In the genomic region with DNA sequence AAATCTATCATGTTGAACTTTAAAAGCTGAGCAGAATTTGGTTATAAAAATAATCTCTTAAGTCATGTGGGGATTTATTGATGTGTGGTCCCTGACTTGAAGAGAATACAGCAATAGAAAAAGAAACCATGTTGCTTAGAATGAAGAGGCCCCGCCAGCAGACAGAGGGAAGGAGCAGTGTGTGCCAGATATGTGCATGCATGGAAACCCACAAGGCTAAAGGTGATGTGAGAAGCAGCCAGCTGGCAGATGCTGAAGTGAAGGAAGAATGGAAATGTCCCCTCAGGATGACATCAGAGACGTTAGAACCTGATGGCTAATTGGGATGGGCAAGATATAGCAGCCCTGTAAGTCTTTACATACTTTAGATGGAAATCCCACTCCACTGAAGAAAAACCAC, we compare ENCODE assay signal across 26 mouse cellular contexts.
DNase-seq lines count a peak whose midpoint lies in the region; ATAC-seq and TF ChIP-seq lines count a peak whose summit lies in the region.
"Had no signal": no experiment of that assay in that cellular context is flagged by ENCODE, and none has a peak within 500 bp of the region (broad histone marks: within the 10 kb centered on the region; RNA-seq: fewer than 3 reads in every experiment).

No protein-coding gene starts in this region.

- no peaks in the 10 kb centered on the region for H3K36me3 ChIP-seq in forebrain, embryonic 15.5 days
- no peaks in the 10 kb centered on the region for H3K36me3 ChIP-seq in forebrain, embryonic 12.5 days (replicated peaks)
- no peaks in the 10 kb centered on the region for H3K36me3 ChIP-seq in limb, embryonic 14.5 days (ENCODE audit: control insufficient read depth, insufficient read depth, low read length)
- H3K36me3 ChIP-seq in limb, embryonic 10.5 days: no peaks in the 10 kb centered on the region
- H3K36me3 ChIP-seq: heart, embryonic 12.5 days; hindbrain, embryonic 15.5 days; intestine, embryonic 15.5 days; limb, embryonic 15.5 days; neural tube, embryonic 12.5 days had no signal

- 45% methylated on average over 2 of the region's 2 CpGs for WGBS in forebrain, embryonic 15.5 days
- WGBS in forebrain, embryonic 12.5 days: 89% methylated on average over 2 of the region's 2 CpGs
- 78% methylated on average over 2 of the region's 2 CpGs for WGBS in limb, embryonic 14.5 days
- 89% methylated on average over 2 of the region's 2 CpGs for WGBS in limb, embryonic 10.5 days

- peaks cover 13% of the 10 kb centered on the region for H3K4me1 ChIP-seq in forebrain, embryonic 15.5 days
- H3K4me1 ChIP-seq in forebrain, embryonic 12.5 days: no peaks in the 10 kb centered on the region
- H3K4me1 ChIP-seq in limb, embryonic 14.5 days (ENCODE audit: control insufficient read depth, insufficient read depth, low read length): no peaks in the 10 kb centered on the region
- no peaks in the 10 kb centered on the region for H3K4me1 ChIP-seq in limb, embryonic 10.5 days
- H3K4me1 ChIP-seq: heart, embryonic 12.5 days; intestine, embryonic 15.5 days; limb, embryonic 15.5 days; neural tube, embryonic 12.5 days had no signal

- H3K9ac ChIP-seq in forebrain, embryonic 15.5 days (replicated peaks): no peak overlapping the region
- H3K9ac ChIP-seq in forebrain, embryonic 12.5 days: no peak overlapping the region
- H3K9ac ChIP-seq in limb, embryonic 14.5 days (ENCODE audit: low read depth, low read length, severe bottlenecking): no peak overlapping the region
- H3K9ac ChIP-seq: heart, embryonic 12.5 days; hindbrain, embryonic 15.5 days; intestine, embryonic 15.5 days; limb, embryonic 15.5 days; liver, embryonic 14.5 days; neural tube, embryonic 12.5 days had no signal

- DNase-seq in cerebellum, postnatal 10 days: peak; percentile 34 to 59
- no peak for DNase-seq in cerebellum, postnatal 4 days (ENCODE audit: low spot score in 2 of 2)
- peak; percentile 19 for DNase-seq in limb, embryonic 14.5 days (ENCODE audit: low spot score)
- no peak for DNase-seq in limb, embryonic 10.5 days (ENCODE audit: low spot score)
- no peak for DNase-seq in kidney, postnatal 25 days
- DNase-seq: cerebellum, adult 11 months; cerebellum, adult 9-11 months; heart, adult 2 months; heart, postnatal 4 days; kidney, adult 2 months; lung, adult 2 months; spleen, adult 18-20 months; thymus, postnatal 14 days had no signal

- peak; percentile 38; the same call in 1 of the 2 replicates for ATAC-seq in forebrain, embryonic 15.5 days (replicated peaks)
- no peak for ATAC-seq in forebrain, embryonic 12.5 days (ENCODE audit: low FRiP score)
- ATAC-seq in limb, embryonic 14.5 days (ENCODE audit: low FRiP score, low read depth): 0 out of 2 replicates have a peak, but pooled peaks have one; percentile 41
- ATAC-seq: intestine, embryonic 15.5 days; midbrain, embryonic 16.5 days had no signal

- no peak overlapping the region for H3K4me3 ChIP-seq in forebrain, embryonic 15.5 days
- H3K4me3 ChIP-seq in forebrain, embryonic 12.5 days (replicated peaks): no peak overlapping the region
- H3K4me3 ChIP-seq in limb, embryonic 14.5 days (replicated peaks; ENCODE audit: low read length): no peak overlapping the region
- H3K4me3 ChIP-seq in limb, embryonic 10.5 days: no peak overlapping the region
- H3K4me3 ChIP-seq: heart, adult 2 months; heart, embryonic 12.5 days; hindbrain, embryonic 15.5 days; intestine, embryonic 15.5 days; limb, embryonic 15.5 days; myocyte; neural tube, embryonic 12.5 days had no signal

- H3K27ac ChIP-seq in forebrain, embryonic 15.5 days (replicated peaks): peak overlapping the region; percentile 56
- H3K27ac ChIP-seq in forebrain, embryonic 12.5 days: no peak overlapping the region
- no peak overlapping the region for H3K27ac ChIP-seq in limb, embryonic 14.5 days (replicated peaks; ENCODE audit: low read depth, low read length)
- H3K27ac ChIP-seq in limb, embryonic 10.5 days: no peak overlapping the region
- H3K27ac ChIP-seq: heart, adult 2 months; hindbrain, embryonic 15.5 days; intestine, embryonic 15.5 days; kidney, postnatal 0 days; limb, embryonic 15.5 days; liver, embryonic 14.5 days; neural tube, embryonic 12.5 days had no signal

- H3K27me3 ChIP-seq in forebrain, embryonic 15.5 days: no peaks in the 10 kb centered on the region
- no peaks in the 10 kb centered on the region for H3K27me3 ChIP-seq in forebrain, embryonic 12.5 days
- H3K27me3 ChIP-seq in limb, embryonic 14.5 days (ENCODE audit: control insufficient read depth, insufficient read depth, low read length): no peaks in the 10 kb centered on the region
- no peaks in the 10 kb centered on the region for H3K27me3 ChIP-seq in limb, embryonic 10.5 days (ENCODE audit: low read depth, poor library complexity, severe bottlenecking)
- H3K27me3 ChIP-seq: CH12.LX; heart, embryonic 12.5 days; hindbrain, embryonic 15.5 days; intestine, embryonic 15.5 days; limb, embryonic 15.5 days; neural tube, embryonic 12.5 days had no signal

- H3K9me3 ChIP-seq in forebrain, embryonic 15.5 days: 0 out of 2 replicates have a peak, but pooled peaks cover 3% of the 10 kb centered on the region
- H3K9me3 ChIP-seq in forebrain, embryonic 12.5 days: 0 out of 2 replicates have a peak, but pooled peaks cover 5% of the 10 kb centered on the region
- H3K9me3 ChIP-seq in limb, embryonic 14.5 days (ENCODE audit: control insufficient read depth, low read length): no peaks in the 10 kb centered on the region
- no peaks in the 10 kb centered on the region for H3K9me3 ChIP-seq in limb, embryonic 10.5 days (replicated peaks)
- H3K9me3 ChIP-seq: heart, embryonic 12.5 days; hindbrain, embryonic 15.5 days; intestine, embryonic 15.5 days; limb, embryonic 15.5 days; neural tube, embryonic 12.5 days had no signal

- H3K4me2 ChIP-seq in forebrain, embryonic 15.5 days (replicated peaks): no peak overlapping the region
- H3K4me2 ChIP-seq in forebrain, embryonic 12.5 days: no peak overlapping the region
- H3K4me2 ChIP-seq in limb, embryonic 14.5 days (replicated peaks; ENCODE audit: low read depth, low read length, severe bottlenecking): no peak overlapping the region
- H3K4me2 ChIP-seq: heart, embryonic 12.5 days; hindbrain, embryonic 15.5 days; intestine, embryonic 15.5 days; limb, embryonic 15.5 days; midbrain, embryonic 11.5 days; neural tube, embryonic 12.5 days had no signal

- TF ChIP-seq POLR2A in limb, embryonic 14.5 days (IDR thresholded peaks at IDR 0.05; ENCODE audit: borderline replicate concordance, extremely low read depth, insufficient read depth, insufficient read length): no peak

Comparison
In these comparisons a context has a peak if more than half of its experiments do, and no peak if none do; other contexts are left out.
1. DNase-seq: peak in cerebellum, postnatal 10 days (2 of 2) and limb, embryonic 14.5 days (single experiment); none in cerebellum, postnatal 4 days (0 of 2), limb, embryonic 10.5 days (single experiment) and kidney, postnatal 25 days (0 of 2).